Comparison of ENCODE assay signal across 24 mouse cellular contexts in the genomic region with DNA sequence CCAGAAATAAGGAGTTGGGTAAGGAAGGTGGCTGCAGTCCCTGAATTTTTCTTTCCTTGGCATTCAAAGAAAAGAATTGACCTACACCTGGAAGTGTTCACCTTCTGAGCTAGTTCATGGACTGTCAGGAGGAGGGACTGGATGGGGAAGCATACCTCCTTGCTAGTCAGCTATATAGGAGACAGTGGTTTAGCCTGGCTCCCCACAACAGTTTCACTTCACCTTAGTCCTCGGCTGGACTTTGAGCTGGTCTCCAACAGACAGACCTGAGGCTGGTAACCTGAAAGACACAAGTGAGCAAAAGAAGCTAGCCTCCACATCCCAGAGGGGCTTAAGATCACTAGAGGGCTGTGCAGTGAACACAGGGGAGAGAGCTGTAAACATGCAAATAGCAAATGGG.
"Had no signal": no experiment of that assay in that cellular context is flagged by ENCODE, and none has a peak within 500 bp of the region (broad histone marks: within the 10 kb centered on the region; RNA-seq: fewer than 3 reads in every experiment).

No protein-coding gene starts in this region.

- H3K4me2 ChIP-seq: limb, embryonic 12.5 days; limb, embryonic 15.5 days; liver, embryonic 11.5 days; lung, embryonic 14.5 days; midbrain, embryonic 11.5 days; neural tube, embryonic 12.5 days; neural tube, embryonic 15.5 days had no signal

- DNase-seq: kidney, adult 18-20 months; kidney, adult 9 months; kidney, postnatal 14 days; layer of hippocampus, postnatal 36 days; left cerebral cortex, postnatal 4 days; liver, postnatal 0 days; lung, embryonic 14.5 days; midbrain, embryonic 14.5 days; right cerebral cortex, adult 18-20 months; right cerebral cortex, postnatal 14 days; right cerebral cortex, postnatal 4 days; spleen, adult 18-20 months; thymus, adult 18-20 months; thymus, postnatal 36 days had no signal

- H3K36me3 ChIP-seq: limb, embryonic 12.5 days; limb, embryonic 15.5 days; neural tube, embryonic 12.5 days; neural tube, embryonic 15.5 days had no signal

- H3K4me1 ChIP-seq: limb, embryonic 12.5 days; limb, embryonic 15.5 days; neural tube, embryonic 12.5 days; neural tube, embryonic 15.5 days had no signal

- H3K27me3 ChIP-seq: limb, embryonic 12.5 days; limb, embryonic 15.5 days; neural tube, embryonic 12.5 days; neural tube, embryonic 15.5 days had no signal

- H3K9me3 ChIP-seq: limb, embryonic 12.5 days; limb, embryonic 15.5 days; neural tube, embryonic 12.5 days; neural tube, embryonic 15.5 days had no signal

- ATAC-seq: liver, postnatal 0 days; lung, postnatal 0 days had no signal

- H3K27ac ChIP-seq: left cerebral cortex, adult 2 months; limb, embryonic 12.5 days; limb, embryonic 15.5 days; liver, embryonic 14.5 days; macrophage; neural tube, embryonic 12.5 days; neural tube, embryonic 15.5 days had no signal

- H3K4me3 ChIP-seq: left cerebral cortex, adult 2 months; limb, embryonic 12.5 days; limb, embryonic 15.5 days; neural tube, embryonic 12.5 days; neural tube, embryonic 15.5 days had no signal

- H3K9ac ChIP-seq: limb, embryonic 12.5 days; limb, embryonic 15.5 days; liver, embryonic 14.5 days; liver, postnatal 0 days; lung, embryonic 14.5 days; neural tube, embryonic 12.5 days; neural tube, embryonic 15.5 days had no signal
